Mouse (Mus musculus) gastrocnemius, postnatal 4 days (tissue): ENCODE results near the gene Sh3d21. TPM values are rescaled to one million over a fixed set of nuclear protein-coding genes. Genes with fewer than 3 reads are reported as not detected.

Experiments
- DNase-seq, 2 experiments: peaks; one replicate each; pipeline ENCODE4 v3.0.0; 2021 to 2022; ENCODE audit warnings: low spot score in 2 of 2, mixed read lengths in 2 of 2
- total RNA-seq, 2 experiments: library from RNA; stranded (reverse); gene quantifications; 2 replicates each; pipeline ENCODE4 v1.2.3; 2021

Gene Sh3d21
- total RNA-seq, 2 experiments from 2014 or later: 2.9 TPM

DNA sequence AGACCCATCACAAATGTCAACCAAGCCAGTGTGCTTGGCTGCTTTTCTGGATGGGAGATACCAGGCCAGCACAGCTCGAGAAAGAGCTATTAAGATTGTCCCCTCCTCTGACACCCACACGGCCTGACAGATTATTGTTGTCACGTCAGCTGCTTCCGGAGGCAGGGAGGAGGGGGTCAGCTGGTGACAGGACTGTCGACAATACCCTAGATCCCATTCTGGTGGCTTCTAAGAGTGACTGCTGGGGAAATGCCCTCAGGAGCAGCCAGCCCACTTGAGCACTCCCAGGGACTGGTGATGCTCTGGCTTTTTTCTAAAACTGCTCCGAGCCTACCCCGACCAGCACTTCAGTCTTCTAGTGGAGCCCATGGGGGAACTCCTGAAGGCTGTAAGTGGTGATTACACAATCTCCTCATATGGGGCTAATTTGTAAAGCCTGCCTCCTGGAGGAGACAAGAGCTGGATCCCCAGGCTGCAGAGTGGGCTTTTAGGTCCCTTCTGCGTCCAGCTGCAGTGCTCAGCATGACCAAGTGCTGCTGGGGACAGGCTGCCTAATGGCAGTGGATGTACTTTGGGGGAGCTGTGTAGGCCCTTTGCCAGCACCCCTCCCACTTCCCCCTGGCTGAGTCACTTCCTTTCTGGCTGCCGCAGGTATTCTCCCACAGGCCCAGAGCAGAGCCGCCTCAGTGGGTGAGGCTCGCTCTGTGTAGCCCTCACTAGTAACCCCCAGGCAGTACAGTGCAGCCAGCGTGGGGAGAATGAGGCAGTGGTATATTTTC is 52.7 kb downstream of the Sh3d21 start:
- peak; percentile 43 to 66 for DNase-seq

DNA sequence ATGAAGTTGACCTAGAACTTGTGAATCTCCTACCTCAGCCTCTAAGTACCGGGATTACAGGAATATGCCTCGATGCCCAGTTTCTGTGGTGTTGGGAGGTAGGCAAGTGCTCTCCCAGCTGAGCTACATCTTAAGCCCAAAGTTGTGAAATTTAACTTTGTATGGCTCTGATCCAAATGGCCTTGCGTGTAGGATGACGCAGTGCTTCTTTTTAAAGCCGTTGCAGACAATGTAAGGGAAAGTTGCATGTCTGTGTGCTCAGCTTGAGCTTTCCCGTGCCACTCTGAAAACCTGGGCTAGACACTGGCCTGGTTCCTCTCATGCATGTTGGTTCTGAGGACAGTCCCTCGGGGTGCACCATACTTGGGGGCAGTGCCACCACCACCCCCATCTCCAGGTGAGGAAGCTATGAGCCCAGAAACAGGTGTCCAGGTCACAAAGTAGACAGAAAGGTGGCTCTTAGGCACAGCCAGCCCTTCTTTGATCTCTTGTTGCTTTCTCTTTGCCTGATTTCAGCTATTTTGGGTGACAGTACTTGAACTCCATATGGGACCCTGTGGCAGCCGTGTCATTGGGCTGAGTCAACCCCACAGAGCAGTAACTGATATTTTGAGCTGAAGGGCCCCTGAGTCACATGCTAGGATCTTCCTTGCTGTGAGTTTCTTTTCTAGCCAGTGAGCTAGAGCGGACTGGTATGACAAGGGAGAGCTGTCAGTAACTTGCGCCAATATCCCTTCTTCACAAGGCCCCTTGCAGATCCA is 53.5 kb downstream of the Sh3d21 start:
- no peak for DNase-seq

DNA sequence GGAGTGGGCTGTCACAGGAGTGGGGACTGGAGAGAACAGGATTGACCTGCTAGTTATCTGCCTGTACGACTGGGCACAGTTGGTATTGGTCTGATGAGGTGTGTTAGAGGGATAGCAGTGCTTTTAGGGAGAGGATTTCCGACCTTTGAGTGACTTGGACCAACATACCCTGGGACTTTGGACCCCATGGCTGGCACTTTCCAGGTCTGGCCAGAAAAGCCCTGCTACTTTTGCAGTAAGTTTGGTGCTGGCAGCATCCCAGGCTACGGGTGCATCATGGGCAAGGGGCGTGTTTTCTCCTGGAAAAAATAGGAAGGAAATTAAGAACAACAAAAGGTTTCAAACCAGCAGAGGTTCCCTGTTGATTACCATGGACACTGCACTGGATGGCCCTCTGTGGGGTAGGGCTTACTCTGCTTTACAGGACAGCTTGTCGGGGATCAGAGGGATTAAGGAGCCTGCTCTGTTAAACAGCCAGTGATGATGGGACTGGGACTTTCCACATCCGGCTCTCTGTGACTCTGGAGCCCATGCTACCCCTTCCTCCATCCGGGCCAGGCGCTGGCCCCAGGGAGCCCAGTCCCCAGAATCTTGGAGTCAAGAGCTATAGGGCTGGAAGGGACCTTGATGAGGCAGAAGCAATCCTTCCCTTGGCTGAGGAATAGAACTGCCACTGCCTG is 55.1 kb downstream of the Sh3d21 start:
- DNase-seq: no peak

DNA sequence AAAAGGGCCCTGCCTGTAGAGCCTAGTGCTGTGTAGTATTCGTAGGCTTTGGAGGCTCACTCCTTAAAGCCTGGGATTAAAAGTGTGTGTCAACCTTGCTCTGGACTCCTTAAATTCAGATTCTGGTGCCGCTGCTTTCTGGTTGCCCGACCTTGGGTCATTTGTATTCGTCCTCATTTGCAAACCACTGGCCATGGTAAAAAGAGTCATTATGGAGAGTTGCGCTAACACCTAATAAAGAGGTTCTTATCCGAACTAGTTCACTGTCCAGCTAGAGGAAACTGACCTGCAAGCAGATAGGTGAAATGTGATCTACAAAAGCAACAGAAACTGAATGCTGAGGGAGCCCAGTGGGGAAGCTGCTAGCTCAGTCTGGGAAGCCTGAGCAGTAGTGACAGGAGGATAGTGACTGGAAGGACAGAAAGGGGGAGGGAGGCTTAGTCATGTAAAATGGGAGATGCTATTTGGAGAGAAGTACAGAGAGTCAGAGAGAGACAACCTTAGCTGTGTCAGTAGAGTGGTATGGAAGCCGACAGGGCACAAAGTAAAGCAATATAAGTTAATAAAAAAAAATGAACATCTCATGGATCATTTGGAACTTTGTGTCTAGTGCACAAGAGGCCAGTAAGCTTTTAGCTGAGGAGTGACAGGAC is 58.0 kb downstream of the Sh3d21 start:
- DNase-seq: no peak

DNA sequence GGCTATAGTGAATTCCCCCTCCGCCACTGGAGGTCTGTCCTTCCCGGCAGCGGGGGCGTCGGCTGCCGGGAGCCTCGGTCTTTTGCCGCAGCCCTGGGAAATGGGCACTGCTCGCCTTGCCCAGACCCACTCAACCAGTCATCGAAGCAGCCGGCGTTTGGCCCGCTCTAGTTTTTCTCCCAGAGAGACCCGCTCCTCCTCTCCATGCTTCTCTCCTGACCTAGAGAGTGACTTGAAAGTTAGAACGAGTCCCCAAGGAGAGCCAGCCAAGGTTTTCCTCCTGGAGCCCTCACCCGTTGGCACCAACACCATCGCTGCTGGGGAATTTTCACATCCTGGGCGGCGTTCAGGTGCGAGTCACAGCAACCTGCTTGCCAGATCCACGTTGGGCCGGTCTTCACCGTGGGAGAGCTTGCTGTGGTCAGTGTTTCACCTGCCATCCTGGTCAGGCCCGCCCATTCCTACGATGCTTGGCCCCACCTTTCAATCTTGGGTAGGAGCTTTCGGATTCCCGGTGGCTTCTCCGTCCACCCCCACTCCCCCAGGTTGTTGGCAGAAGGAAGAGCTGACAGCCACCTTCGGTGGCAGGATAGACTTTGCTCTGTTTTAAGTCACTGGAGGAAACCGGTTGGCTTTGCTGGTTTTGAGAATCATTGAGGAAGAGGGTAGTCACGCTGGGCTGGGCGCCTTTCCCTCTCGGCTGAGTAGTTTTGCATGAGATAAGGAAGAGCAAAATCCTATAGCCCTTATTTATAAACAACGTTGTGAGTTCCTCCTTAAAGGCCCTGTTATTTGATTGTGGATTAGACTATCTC is 58.8 kb downstream of the Sh3d21 start:
- peak in 1 of 2 experiments; percentile 28 for DNase-seq

DNA sequence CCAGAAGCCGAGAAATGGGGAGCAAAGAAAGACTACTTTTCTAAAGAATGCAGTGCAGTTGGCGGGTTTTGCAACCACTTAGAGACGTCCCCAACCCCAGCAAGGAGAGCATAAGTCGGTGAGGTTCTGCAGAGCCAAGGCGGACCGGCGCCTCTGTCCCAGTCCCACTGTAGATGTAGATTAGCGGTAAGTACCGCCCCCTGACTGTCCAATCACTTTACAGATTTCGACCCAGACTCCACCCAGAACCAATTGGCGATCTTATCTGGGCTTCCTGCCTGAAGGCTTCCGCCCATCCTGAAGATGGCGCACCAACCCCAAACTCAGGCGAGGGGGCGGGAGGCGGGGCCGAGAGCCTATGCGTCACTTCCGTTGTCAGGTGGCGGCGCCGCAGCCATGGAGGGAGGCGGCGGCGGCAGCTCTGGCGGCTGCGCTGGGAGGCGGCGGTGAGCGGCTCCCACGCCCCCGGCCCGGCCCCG is 59.7 kb downstream of the Sh3d21 start, which contains the start of gene Stk40:
TSS of gene Stk40 (plus strand) at position 368 of the 479 bp plus-strand sequence.
- peak; percentile 91 to 95 for DNase-seq

DNA sequence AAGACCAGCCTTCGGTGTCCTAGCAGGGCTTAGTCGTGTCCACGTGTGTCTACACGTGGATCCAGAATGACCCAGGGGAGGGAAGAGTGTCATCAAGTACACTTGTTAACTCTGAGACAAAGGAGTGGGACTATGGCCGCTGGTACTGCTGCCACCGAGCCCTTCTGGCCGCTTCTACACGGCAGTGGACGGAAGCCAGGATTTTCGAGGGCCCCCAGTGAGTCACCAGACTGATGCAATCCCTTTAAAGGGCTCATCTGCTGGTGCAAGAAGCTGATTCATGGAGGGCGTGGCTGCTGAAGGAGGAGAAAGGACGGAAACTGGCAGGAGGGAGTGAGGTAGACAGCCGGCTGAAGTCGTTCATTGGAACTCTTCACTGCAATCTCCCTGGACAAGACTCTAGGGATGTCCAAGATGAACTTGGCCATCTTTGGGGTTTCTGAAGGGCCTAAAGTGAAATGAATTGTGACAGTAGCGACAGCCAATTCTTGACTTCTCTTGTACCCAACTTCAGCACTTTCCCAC is 60.2 kb downstream of the Sh3d21 start:
- DNase-seq: peak; percentile 74 to 84

DNA sequence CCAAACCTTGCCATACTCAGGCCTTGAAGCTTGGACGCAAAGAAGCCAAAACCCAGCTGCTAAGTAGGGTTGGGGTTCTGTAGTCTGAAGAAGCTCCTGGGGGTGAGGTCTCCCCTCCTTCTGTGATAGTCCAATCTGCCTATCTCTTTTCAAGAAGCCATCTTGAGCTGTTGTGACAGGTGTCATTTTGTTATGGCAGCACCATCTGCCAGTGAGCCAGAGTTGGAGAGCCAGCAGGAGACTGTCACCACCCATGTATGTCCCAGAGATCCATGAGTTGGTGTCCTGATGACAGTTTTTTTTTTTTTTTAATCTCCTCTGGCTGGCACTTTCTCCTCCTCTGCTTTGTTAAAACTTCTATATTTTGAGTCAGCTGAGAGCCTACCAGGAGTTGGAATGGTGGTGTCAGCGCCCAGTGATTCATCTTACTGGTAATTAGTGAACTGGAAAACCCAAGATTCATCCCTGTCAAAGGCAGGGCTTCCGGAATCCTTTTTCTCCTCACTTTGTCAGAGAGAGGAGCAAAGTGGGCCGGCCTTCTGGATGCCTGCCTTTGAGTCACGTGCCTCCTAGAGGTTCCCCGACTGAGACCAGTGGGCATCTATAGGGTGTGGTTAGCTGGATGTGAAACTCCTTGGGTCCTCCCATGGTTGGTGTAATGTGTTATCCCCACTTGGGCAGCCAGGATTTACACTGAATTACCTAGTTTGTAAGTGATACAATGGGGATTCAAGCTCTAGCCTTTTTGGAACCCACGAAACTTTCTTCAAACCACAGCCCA is 61.0 kb downstream of the Sh3d21 start:
- DNase-seq: no peak

DNA sequence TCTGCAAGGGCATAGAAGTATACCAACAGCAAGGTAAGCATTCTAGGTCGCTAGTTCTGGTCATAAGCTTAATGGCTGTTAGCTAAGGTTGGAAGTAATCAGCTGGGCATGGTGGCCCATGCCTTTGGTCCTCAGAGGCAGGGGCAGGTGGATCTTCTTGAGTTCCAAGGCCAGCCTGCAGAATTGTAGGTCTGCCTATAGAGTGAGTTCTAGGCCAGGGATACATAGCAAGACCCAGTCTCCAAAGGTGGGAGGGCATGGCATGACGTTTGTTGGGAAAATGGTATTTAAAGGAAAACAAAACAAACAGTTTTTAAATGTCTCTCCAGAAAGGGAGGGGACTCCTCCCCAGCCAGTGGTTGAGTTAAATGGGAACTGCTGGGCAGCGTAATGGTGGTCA is 62.5 kb downstream of the Sh3d21 start:
- no peak for DNase-seq

Other genes with a start within 250 kb of the Sh3d21 start
- gene Csf3r, start 138.9 kb downstream of the Sh3d21 start, total RNA-seq: under 1 TPM; 0.29 to 0.93 TPM
- gene Mrps15, start 116.6 kb downstream of the Sh3d21 start, total RNA-seq: 10 to 100 TPM; 57.4 to 57.7 TPM
- gene Oscp1, start 104.9 kb downstream of the Sh3d21 start, total RNA-seq: 1 to 10 TPM; 4.4 to 4.6 TPM
- gene Lsm10, start 66.9 kb downstream of the Sh3d21 start, total RNA-seq: 10 to 100 TPM; 16.2 to 16.9 TPM
- gene Stk40, start 59.5 kb downstream of the Sh3d21 start, total RNA-seq: 10 to 100 TPM; 34.4 to 39.0 TPM
- 10 to 100 TPM; 31.8 to 33.8 TPM for gene Eva1b, start 15.7 kb downstream of the Sh3d21 start, total RNA-seq
- gene Thrap3, start 39.3 kb upstream of the Sh3d21 start, total RNA-seq: 100 to 1,000 TPM; 182 to 188 TPM
- gene Map7d1, start 92.9 kb upstream of the Sh3d21 start, total RNA-seq: 100 to 1,000 TPM; 254 to 283 TPM
- 10 to 100 TPM; 36.6 to 37.3 TPM for gene Trappc3, start 98.8 kb upstream of the Sh3d21 start, total RNA-seq
- gene Col8a2, start 123.3 kb upstream of the Sh3d21 start, total RNA-seq: 10 to 100 TPM in 1 of 2 experiments, 1 to 10 TPM in 1; 7.0 to 10.1 TPM
- gene Adprhl2, start 158.2 kb upstream of the Sh3d21 start, total RNA-seq: 10 to 100 TPM; 20.8 to 21.2 TPM
- 1 to 10 TPM; 1.2 to 1.6 TPM for gene Tekt2, start 162.2 kb upstream of the Sh3d21 start, total RNA-seq